Mouse (Mus musculus) layer of hippocampus, adult 9-10 months (tissue): Measurements from ENCODE around the gene Slc25a31.

Experiments
- DNase-seq: peaks from one replicate; pipeline ENCODE4 v3.0.0; 2022; ENCODE audit warnings: low spot score

Slc25a31 gene

DNA sequence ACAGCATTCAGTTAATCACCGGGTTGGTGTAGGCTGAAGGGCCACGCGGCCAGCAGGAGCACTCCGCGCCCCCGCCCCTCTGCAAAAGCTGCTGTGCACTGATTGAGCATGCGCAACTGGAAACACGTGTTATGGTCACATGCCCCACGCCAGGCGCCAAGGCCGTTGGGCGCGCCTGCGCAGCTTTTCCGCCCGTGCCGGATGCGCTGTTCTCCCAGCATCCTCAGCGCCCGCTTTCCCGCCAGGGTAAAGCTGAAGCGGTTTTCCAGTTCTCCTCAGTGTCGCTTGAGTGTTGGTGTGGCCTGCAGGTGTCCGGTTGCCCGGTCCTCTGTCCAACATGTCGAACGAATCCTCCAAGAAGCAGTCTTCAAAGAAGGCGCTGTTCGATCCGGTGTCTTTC is at the start of gene Slc25a31:
Slc25a31 (plus strand) TSS at position 201 of the 400 bp plus-strand sequence.
- DNase-seq, result no peak

- DNase-seq, result no peak
Observed at GRCm38 (mm10) chr3:40660231-40660630, 48.4 kb upstream of the Slc25a31 start.

DNA sequence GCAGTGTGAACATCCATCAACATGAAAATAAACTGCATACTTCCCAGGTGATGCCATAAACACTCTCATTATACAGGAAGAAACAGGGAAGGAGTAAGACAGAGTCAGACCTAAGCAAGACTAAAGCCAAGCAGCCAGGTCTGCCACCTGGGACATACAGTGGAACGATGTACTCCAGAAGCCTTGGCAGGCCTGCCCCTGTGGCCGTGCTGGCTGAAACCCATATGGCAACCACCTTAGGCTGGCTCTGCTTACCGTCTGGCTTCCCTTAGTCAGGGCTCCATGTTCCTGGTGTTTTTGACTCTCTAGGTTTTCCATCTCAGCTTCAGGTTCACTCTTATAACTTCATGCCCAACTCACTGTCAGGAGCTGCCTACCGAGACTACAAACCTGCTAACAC is 42.5 kb upstream of the Slc25a31 start:
- DNase-seq, result no peak

GRCm38 (mm10) chr3:40666861-40667719 is 41.6 kb upstream of the Slc25a31 start:
- peak; percentile 31 for DNase-seq

DNA sequence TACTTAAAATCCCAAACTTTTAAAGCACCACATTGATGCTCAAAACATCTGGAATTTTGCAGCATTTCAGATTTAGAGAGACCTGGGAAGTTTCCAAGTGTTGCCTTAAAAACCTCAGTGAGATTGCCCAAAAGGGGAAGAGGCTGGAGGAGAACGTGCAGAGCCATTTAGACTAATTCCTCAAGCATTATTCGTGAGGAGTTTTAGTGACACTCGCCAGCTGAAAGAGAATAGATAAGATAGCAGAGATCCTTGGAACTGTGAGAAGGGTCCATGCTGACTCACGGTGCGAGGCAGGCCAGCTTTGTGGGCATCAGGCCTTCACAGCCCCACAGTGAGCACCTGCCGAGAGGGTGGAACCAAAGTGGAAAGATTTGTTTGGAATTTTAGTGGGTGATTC is 39.8 kb upstream of the Slc25a31 start:
- DNase-seq, result no peak

DNA sequence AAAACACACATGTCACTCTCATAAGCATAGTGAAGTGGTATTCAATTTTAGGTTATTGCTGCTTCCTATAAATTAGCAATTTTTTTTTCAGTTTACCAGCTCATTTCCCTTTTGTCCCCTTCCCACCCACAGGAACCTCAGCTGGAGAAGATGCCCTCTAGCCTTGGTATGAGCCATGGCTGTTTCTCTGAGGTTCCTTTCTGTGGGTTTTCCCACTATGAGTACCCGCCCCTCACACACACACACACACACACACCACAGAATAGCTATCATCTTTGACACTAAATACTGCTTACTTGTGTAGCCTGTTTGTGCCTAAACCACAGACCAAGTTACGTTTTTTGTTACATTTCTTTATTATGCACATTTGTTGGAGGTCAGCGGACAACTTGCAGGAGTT is 39.3 kb upstream of the Slc25a31 start:
- DNase-seq, result no peak

- DNase-seq, result no peak
Observed at GRCm38 (mm10) chr3:40673515-40673914, 35.1 kb upstream of the Slc25a31 start.

DNA sequence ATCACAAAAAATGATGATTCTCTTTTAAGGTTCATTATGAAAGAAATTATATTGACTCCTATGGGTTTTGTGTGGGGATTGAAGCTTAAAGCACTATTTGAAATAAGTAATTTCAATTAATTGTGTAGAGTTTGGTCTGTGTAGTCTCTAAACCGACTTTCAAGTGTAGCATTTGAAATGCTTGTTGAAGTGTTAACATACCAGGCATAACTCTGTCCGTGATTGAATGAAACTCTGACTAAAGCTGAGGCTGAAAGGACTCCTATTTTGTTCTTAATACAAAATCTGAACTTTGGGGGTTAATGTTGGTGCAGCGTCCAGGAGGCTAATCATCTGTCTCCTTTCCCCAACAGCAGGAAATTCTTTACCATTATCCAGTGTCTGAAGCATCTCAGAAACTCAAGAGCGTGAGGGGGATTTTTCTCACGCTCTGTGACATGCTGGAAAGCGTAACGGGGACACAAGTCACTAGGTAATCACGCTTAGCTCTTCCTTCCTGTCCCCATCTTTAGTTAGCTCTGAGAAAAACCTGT is 33.7 kb upstream of the Slc25a31 start:
- DNase-seq, result no peak

- DNase-seq, result no peak
Observed at GRCm38 (mm10) chr3:40678856-40679255, 29.8 kb upstream of the Slc25a31 start.

GRCm38 (mm10) chr3:40682404-40682803 is 26.3 kb upstream of the Slc25a31 start:
- no peak for DNase-seq

DNA sequence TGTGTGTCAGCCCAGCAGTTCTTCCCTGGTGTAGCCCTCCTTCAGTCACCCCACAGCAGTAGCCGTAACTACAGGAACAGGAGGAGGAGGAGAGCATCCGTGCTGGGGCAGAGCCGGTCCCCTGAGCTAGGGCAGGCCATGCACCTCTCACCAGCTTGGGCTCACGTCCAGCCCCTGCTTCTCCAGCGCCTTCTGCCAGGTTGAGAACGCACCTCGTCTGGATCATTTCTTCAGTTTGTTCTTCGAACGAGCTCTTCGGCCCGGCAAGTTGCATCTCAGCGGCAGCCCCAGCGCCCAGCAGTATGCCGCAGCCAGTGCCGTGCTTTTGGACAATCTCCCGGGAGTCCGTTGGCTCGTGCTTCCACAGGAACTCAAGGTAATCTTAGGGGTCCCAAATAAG is 25.5 kb upstream of the Slc25a31 start:
- no peak for DNase-seq

- DNase-seq, result no peak
Observed at GRCm38 (mm10) chr3:40685855-40686515, 22.7 kb upstream of the Slc25a31 start.

DNA sequence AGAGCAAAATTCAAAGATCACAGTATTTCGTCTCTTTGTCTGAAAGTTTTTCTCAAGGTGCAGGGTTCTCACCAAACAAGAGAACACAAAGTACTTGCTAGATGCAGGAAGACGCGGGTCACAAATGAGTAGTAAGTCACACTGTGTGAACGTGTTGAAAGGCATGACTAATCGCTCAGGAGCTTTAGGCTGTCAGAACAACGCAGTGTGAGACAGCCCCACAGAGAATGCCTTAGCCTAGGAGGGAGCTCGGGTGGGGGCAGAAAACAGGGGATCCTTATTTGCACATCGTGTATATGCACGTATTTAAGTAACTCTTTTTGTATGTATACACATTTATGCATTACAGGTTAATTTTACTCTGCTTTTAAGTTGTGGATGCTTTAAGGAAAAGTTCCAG is 21.8 kb upstream of the Slc25a31 start:
- DNase-seq, result no peak

GRCm38 (mm10) chr3:40687588-40687987 is 21.1 kb upstream of the Slc25a31 start:
- no peak for DNase-seq

DNA sequence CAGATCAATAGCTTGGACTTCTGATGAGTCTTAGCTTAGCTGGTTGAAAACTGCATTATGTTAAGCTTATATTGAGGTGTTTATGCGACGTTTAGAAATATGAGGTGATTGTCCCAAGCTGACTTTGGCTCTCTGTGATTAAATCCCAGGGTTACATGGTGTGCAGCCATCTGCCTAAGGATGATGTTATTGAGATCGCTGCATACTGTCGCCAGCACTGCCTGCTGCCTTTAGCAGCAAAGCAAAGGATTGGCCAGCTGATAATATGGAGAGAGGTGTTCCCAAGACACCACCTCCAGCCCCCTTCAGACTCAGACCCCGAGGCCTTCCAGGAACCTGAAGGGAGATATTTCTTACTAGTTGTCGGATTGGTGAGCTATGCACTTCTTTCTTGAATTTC is 17.1 kb upstream of the Slc25a31 start:
- DNase-seq, result no peak

DNA sequence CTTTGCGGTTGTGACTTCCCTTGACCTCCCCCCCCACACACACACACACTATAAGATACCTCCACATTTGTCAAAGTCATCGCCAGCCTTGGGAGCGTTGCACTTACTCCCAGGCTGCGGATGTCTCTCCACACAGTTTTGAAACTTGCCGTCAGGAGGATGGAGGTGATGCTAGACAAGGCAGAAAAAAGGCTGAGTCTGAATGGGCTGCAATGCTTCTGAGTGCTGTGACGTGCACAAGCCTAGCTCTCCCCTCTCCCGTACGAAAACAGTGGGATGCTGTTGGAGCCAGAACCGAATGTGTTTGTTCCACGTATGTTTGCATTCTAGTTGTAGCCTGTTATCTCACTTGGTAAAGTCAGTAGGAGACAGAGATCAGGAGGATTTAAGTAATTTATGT is 15.2 kb upstream of the Slc25a31 start:
- DNase-seq, result no peak

DNA sequence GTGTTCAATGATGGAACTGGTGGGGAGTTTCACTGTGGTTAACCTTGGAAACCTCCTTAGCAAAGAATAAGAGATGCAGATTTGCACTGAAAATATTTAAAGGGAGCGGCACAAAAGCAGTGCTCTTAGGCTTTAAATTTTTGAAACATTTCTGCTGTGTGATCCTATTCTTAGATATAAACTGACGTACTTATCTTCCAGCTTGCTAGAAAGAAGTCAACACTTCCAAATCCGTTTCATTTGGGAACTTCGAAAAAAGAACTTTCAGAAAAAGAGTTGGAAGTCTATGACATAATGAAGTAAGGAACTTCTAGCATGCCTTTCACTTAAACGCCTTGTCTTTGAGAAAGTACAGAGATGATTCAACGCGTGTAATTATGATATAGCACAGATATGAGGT is 14.7 kb upstream of the Slc25a31 start:
- DNase-seq, result no peak

- no peak for DNase-seq
Observed at GRCm38 (mm10) chr3:40694438-40694837, 14.2 kb upstream of the Slc25a31 start.

DNA sequence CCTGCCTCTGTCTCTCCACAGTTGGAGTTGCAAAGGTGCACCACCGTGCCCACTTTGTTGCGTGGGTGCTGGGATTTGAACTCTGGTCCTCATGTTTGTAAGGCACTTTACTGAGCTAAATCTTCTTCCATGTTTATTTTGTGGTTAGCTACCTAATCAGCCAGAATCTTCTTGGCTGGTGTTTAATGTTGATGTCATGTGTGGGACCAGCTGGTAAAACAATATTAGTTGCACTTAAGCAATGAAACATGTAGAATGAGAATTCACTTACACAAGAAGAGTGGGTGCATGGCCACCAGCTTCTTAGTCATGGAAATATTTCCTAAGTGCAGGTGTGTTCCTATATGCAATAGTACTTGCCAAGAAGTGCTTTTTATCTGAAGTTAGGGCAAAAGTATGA is 13.5 kb upstream of the Slc25a31 start:
- DNase-seq, result no peak

- DNase-seq, result no peak
Observed at GRCm38 (mm10) chr3:40698834-40699233, 9.8 kb upstream of the Slc25a31 start.

GRCm38 (mm10) chr3:40704816-40705430 is 3.7 kb upstream of the Slc25a31 start:
- no peak for DNase-seq

GRCm38 (mm10) chr3:40716056-40716455 is 7.4 kb downstream of the Slc25a31 start:
- DNase-seq, result no peak

GRCm38 (mm10) chr3:40719022-40719421 is 10.4 kb downstream of the Slc25a31 start:
- no peak for DNase-seq
